Mouse (Mus musculus): ENCODE measurements around the gene Zswim8.

DNA sequence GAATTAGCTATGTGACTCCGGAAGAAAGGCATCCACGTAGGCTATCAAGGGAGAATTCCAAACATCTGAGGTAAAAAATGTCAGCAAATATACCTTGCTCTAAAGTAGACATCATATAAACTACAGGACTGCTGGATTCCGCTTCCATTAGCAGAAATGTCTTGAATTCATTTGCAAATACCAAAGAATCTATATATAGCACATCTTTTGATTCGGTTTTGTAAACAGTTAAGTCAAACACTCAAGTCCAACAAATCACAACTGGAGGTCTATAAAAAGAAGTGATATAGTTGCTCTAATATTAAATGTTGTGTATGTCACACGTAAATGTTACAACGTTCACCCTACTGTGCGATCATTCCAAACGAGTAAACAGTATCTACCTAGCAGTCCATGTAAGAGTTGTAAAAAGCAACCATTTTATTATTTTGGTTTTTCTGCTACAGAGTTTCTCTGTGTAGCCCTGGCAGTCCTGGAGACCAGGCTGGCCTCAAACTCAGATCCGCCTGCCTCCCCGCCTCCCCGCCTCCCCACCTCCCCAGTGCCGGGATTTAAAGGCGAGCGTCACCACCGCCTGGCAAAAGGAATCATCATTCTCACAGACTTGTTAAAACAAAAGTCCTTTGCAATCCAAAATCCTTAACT is 5.1 kb upstream of the Zswim8 start:
- TF ChIP-seq CTCF (IDR thresholded peaks at IDR 0.05; ENCODE audit: extremely low read depth, insufficient read depth, insufficient read length, insufficient replicate concordance) (no peak), POLR2A (IDR thresholded peaks at IDR 0.05; ENCODE audit: low read depth, low read length) (no peak)

Measured in spleen, adult 2 months (tissue).